Mouse (Mus musculus): ENCODE data around the gene Slc15a4. TPM values are rescaled to one million over a fixed set of nuclear protein-coding genes. Genes with fewer than 3 reads are reported as not detected.
A peak's percentile ranks its signal among the peaks of the same experiment; 100 is the strongest.

The Slc15a4 gene
- total and polyA plus RNA-seq, 3 experiments: 31.7 to 35.5 TPM; not detected in 1

DNA sequence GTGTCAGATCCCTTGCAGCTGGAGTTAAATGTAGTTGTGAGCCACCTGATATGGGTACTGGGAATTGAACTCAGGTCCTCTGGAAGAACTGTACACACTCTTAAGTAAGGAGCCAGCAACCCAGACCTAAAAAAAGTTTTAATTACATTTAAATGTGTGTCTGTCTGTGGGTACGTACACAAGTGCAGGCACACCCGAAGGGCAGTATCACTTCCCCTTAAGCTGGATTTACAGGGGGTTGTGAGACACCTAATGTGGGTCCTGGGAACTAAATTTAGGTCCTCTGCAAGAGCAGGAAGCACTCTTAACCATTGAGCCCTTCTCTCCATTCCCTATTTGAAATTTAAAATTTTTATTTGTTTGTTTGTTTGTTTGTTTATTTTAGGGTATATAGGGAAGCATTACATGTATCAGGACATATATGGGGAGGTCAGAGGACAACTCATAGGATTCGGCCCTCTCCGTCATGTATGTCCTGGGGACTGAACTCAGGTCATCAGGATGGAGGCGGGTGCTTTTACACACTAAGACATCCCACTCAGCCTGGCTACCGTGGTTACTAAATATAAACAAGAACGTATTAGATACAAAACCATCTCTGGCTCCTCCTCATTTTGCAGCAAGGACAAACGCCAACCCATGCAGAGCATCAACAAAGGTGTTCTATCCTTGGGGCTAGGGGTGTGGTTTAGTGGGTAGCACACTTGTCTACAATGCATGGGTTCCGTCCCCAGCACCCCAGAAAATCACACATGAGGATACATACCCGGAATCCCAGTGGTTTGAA lies 8.1 kb downstream of the Slc15a4 start:
- H3K4me3 ChIP-seq (ENCODE audit: control insufficient read depth in 1 of 2, insufficient read depth in 1 of 2, low read depth in 2 of 2, low read length in 2 of 2): no peak overlapping the region
- H3K9ac ChIP-seq (ENCODE audit: control insufficient read depth, low read depth, low read length, poor library complexity, severe bottlenecking): no peak overlapping the region
- no peak for DNase-seq (ENCODE audit: low read depth, low spot score)
- H3K79me2 ChIP-seq (ENCODE audit: control insufficient read depth, insufficient read depth, low read length, poor library complexity): no peaks in the 10 kb centered on the region
- H3K9me3 ChIP-seq (replicated peaks; ENCODE audit: insufficient read depth, low read length): no peaks in the 10 kb centered on the region
- H3K27ac ChIP-seq (ENCODE audit: control insufficient read depth, low read depth, low read length): no peak overlapping the region
- H3K27me3 ChIP-seq (ENCODE audit: control insufficient read depth in 1 of 2, insufficient read depth in 2 of 2, low read length in 2 of 2): no peaks in the 10 kb centered on the region
- H3K4me1 ChIP-seq (ENCODE audit: control insufficient read depth in 1 of 2, insufficient read depth in 2 of 2, low read length in 2 of 2): no peaks in the 10 kb centered on the region
- TF ChIP-seq POLR2AphosphoS2 (IDR thresholded peaks at IDR 0.05; ENCODE audit: low read length): no peak
- TF ChIP-seq MAFK (IDR thresholded peaks at IDR 0.05; ENCODE audit: borderline replicate concordance, low read depth, low read length): no peak
- TF ChIP-seq JUND (IDR thresholded peaks at IDR 0.05; ENCODE audit: low read depth, low read length): no peak
- no peaks in the 10 kb centered on the region for H3K36me3 ChIP-seq (ENCODE audit: control insufficient read depth in 1 of 2, insufficient read depth in 2 of 2, low read length in 2 of 2)

DNA sequence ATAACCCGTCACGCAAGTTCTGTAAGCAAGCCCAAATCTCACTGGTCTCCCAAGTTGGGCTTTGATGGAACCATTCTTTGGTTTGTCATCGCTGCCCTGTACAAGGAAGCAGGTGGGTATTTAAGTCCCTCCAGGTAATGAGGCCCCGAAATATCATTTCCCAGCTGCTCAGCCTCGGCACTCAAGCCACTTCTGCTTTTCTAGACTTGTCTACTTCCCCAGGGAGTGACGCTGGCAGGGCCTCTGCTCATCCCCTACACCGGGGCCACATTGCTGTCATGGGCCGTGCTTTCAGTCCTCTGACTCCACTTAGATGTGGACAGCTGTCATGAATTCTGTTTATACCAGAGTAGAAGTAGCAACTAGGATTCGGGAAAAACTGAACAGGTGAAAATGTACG lies 11.6 kb downstream of the Slc15a4 start:
- H3K27me3 ChIP-seq (ENCODE audit: control insufficient read depth in 1 of 2, insufficient read depth in 2 of 2, low read length in 2 of 2): no peaks in the 10 kb centered on the region
- no peaks in the 10 kb centered on the region for H3K9me3 ChIP-seq (replicated peaks; ENCODE audit: insufficient read depth, low read length)
- H3K4me1 ChIP-seq (ENCODE audit: control insufficient read depth in 1 of 2, insufficient read depth in 2 of 2, low read length in 2 of 2): 0 out of 4 replicates have a peak, but pooled peaks cover 0 to 3% of the 10 kb centered on the region in 2 experiments
- DNase-seq (ENCODE audit: low read depth, low spot score): peak; percentile 84
- TF ChIP-seq POLR2AphosphoS5 (IDR thresholded peaks at IDR 0.05; ENCODE audit: borderline replicate concordance, low read depth, low read length): no peak
- TF ChIP-seq CHD2 (IDR thresholded peaks at IDR 0.05; ENCODE audit: low read length): no peak
- TF ChIP-seq KAT2A (conservative IDR thresholded peaks at IDR 0.05; ENCODE audit: low read depth, low read length): no peak
- TF ChIP-seq TBP (IDR thresholded peaks at IDR 0.05; ENCODE audit: low read depth, low read length): peak; percentile 41; the same call in 1 of the 2 replicates
- TF ChIP-seq NELFE (IDR thresholded peaks at IDR 0.05; ENCODE audit: low read depth, low read length): peak; percentile 29; the same call in 1 of the 2 replicates
- TF ChIP-seq HCFC1 (IDR thresholded peaks at IDR 0.05; ENCODE audit: low read depth, low read length): peak; percentile 42; the same call in 1 of the 2 replicates
- peak; percentile 58 for TF ChIP-seq SIN3A (IDR thresholded peaks at IDR 0.05; ENCODE audit: low read length)
- H3K79me2 ChIP-seq (ENCODE audit: control insufficient read depth, insufficient read depth, low read length, poor library complexity): peaks cover 11% of the 10 kb centered on the region
- no peaks in the 10 kb centered on the region for H3K36me3 ChIP-seq (ENCODE audit: control insufficient read depth in 1 of 2, insufficient read depth in 2 of 2, low read length in 2 of 2)
- peak overlapping the region; percentile 21; the same call in 1 of the 2 replicates for H3K27ac ChIP-seq (ENCODE audit: control insufficient read depth, low read depth, low read length)
- peak overlapping the region; percentile 55 for H3K9ac ChIP-seq (ENCODE audit: control insufficient read depth, low read depth, low read length, poor library complexity, severe bottlenecking)
- peak overlapping the region; percentile 44 to 56 for H3K4me3 ChIP-seq (ENCODE audit: control insufficient read depth in 1 of 2, insufficient read depth in 1 of 2, low read depth in 2 of 2, low read length in 2 of 2)

DNA sequence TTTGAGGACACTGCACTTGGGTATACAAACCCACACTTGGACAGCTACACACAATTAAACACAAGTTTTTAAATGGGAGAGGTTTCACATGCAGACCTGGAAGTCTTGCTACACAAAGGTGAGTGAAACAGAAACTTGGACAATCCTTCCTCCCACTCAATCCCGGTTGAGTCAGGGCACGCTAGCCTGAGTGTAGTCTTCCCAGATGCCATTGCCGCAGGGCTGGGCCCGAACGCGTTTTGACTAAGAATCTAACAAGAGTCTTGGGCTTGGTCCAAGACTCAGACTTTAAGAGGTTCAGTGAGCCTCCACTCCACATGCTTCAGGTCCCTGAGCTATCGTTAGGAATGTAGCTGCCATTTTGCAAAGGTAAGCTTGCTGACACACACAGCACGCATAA lies 12.3 kb downstream of the Slc15a4 start:
- H3K27me3 ChIP-seq (ENCODE audit: control insufficient read depth in 1 of 2, insufficient read depth in 2 of 2, low read length in 2 of 2): no peaks in the 10 kb centered on the region
- no peak overlapping the region for H3K27ac ChIP-seq (ENCODE audit: control insufficient read depth, low read depth, low read length)
- peaks cover 0 to 4% of the 10 kb centered on the region in 2 experiments; a peak in 2 of 4 replicates for H3K36me3 ChIP-seq (ENCODE audit: control insufficient read depth in 1 of 2, insufficient read depth in 2 of 2, low read length in 2 of 2)
- H3K9me3 ChIP-seq (replicated peaks; ENCODE audit: insufficient read depth, low read length): no peaks in the 10 kb centered on the region
- no peak for DNase-seq (ENCODE audit: low read depth, low spot score)
- peaks cover 0 to 10% of the 10 kb centered on the region in 2 experiments; a peak in 2 of 4 replicates for H3K4me1 ChIP-seq (ENCODE audit: control insufficient read depth in 1 of 2, insufficient read depth in 2 of 2, low read length in 2 of 2)
- TF ChIP-seq ZC3H11A (IDR thresholded peaks at IDR 0.05; ENCODE audit: low read depth, low read length): no peak
- TF ChIP-seq UBTF (IDR thresholded peaks at IDR 0.05; ENCODE audit: borderline replicate concordance, insufficient read depth, low read depth, low read length): no peak
- no peak for TF ChIP-seq CTCF (IDR thresholded peaks at IDR 0.05 in 2 of 3, conservative IDR thresholded peaks at IDR 0.05 in 1 of 3; ENCODE audit: control insufficient read depth in 1 of 3, insufficient read depth in 1 of 3, low read depth in 2 of 3, low read length in 3 of 3, poor library complexity in 1 of 3, severe bottlenecking in 1 of 3)
- no peak for TF ChIP-seq TCF12 (IDR thresholded peaks at IDR 0.05; ENCODE audit: low read depth, low read length)
- TF ChIP-seq NRF1 (IDR thresholded peaks at IDR 0.05; ENCODE audit: insufficient read depth, low read depth, low read length, poor library complexity, severe bottlenecking): no peak
- no peak for TF ChIP-seq SMC3 (IDR thresholded peaks at IDR 0.05; ENCODE audit: low read depth, low read length)
- TF ChIP-seq EP300 (IDR thresholded peaks at IDR 0.05; ENCODE audit: low read depth in 1 of 2, low read length in 2 of 2): no peak
- no peak for TF ChIP-seq RCOR1 (IDR thresholded peaks at IDR 0.05; ENCODE audit: low read depth, low read length)
- TF ChIP-seq NELFE (IDR thresholded peaks at IDR 0.05; ENCODE audit: low read depth, low read length): no peak
- TF ChIP-seq POLR2A (IDR thresholded peaks at IDR 0.05; ENCODE audit: control insufficient read depth in 1 of 2, insufficient read depth in 1 of 2, low read depth in 1 of 2, low read length in 2 of 2, poor library complexity in 1 of 2): no peak
- no peak for TF ChIP-seq JUND (IDR thresholded peaks at IDR 0.05; ENCODE audit: low read depth, low read length)
- peaks cover 18% of the 10 kb centered on the region for H3K79me2 ChIP-seq (ENCODE audit: control insufficient read depth, insufficient read depth, low read length, poor library complexity)
- no peak overlapping the region for H3K9ac ChIP-seq (ENCODE audit: control insufficient read depth, low read depth, low read length, poor library complexity, severe bottlenecking)
- no peak overlapping the region for H3K4me3 ChIP-seq (ENCODE audit: control insufficient read depth in 1 of 2, insufficient read depth in 1 of 2, low read depth in 2 of 2, low read length in 2 of 2)

All from MEL (cell line).